Mouse (Mus musculus) thymus, adult 2 months (tissue): ENCODE data around the gene Castor1. TPM values are rescaled to one million over a fixed set of nuclear protein-coding genes. Genes with fewer than 3 reads are reported as not detected.

Experiments used
- DNase-seq: peaks from one replicate; pipeline ENCODE4 v3.0.0; 2021
- H3K27ac ChIP-seq: fragments of 200-500 bp; 2 replicates; pipeline ENCODE4 v1.5.1; 2012; ENCODE audit warnings: low read length, control low read depth; ENCODE audit not compliant: control insufficient read depth, insufficient read depth
- H3K27me3 ChIP-seq: fragments of 200-500 bp; 2 replicates; pipeline ENCODE4 v1.6.1; 2012; ENCODE audit warnings: mild to moderate bottlenecking, low read length, moderate library complexity, mixed read lengths; ENCODE audit not compliant: control insufficient read depth, insufficient read depth
- H3K36me3 ChIP-seq: fragments of 200-500 bp; 2 replicates; pipeline ENCODE4 v1.6.1; 2012; ENCODE audit warnings: mild to moderate bottlenecking, low read length, moderate library complexity; ENCODE audit not compliant: control insufficient read depth, insufficient read depth
- H3K4me1 ChIP-seq: fragments of 200-500 bp; replicated peaks from 2 replicates; pipeline ENCODE4 v1.6.1; 2012; ENCODE audit warnings: low read length; ENCODE audit not compliant: control insufficient read depth, insufficient read depth
- H3K4me3 ChIP-seq: fragments of 200-500 bp; 2 replicates; pipeline ENCODE4 v1.5.1; 2012; ENCODE audit warnings: mild to moderate bottlenecking, low read length, control low read depth, moderate library complexity; ENCODE audit not compliant: control insufficient read depth, insufficient read depth
- CTCF ChIP-seq: fragments of 200-500 bp; IDR thresholded peaks from 2 replicates; pipeline ENCODE4 v1.5.1; 2012; ENCODE audit warnings: mild to moderate bottlenecking, control low read depth, low read length, moderate library complexity, borderline replicate concordance; ENCODE audit not compliant: control insufficient read depth, poor library complexity, insufficient read depth; ENCODE audit errors: extremely low read depth
- POLR2A ChIP-seq: fragments of 200-500 bp; IDR thresholded peaks from 2 replicates; pipeline ENCODE4 v1.6.1; 2012; ENCODE audit warnings: mild to moderate bottlenecking, low read length, control low read depth, moderate library complexity; ENCODE audit not compliant: control insufficient read depth, poor library complexity, insufficient read depth; ENCODE audit errors: extremely low read depth
- WGBS: fragments of 180-500 bp; shearing (Covaris S2); methylation state at CpG from one replicate; pipeline ENCODE4 v1.1.7; 2018; 5-methylcytosine and 5-hydroxymethylcytosine counted together
- polyA plus RNA-seq: library from polyadenylated mRNA; depleted of rRNA; stranded (reverse); fragments of >200 nt; gene quantifications from 2 replicates; pipeline ENCODE4 v1.2.3, GENCODE M21; 2012

The Castor1 gene
- polyA plus RNA-seq, 1 experiment: 34.5 TPM

GRCm38 (mm10) chr11:4215061-4215460, 3.0 kb upstream of the Castor1 start:
- DNase-seq: no peak
- WGBS: 97% methylated on average over 10 of the region's 10 CpGs
- H3K4me1 ChIP-seq: peaks cover 10% of the 10 kb centered on the region; the same call in 1 of the 2 replicates
- TF ChIP-seq POLR2A (no peak), CTCF (no peak)
- H3K27me3 ChIP-seq: no peaks in the 10 kb centered on the region; the same call in 1 of the 2 replicates
- H3K27ac ChIP-seq: no peak overlapping the region
- no peak overlapping the region for H3K4me3 ChIP-seq
- H3K36me3 ChIP-seq: peaks cover 25% of the 10 kb centered on the region; the same call in 1 of the 2 replicates

- DNase-seq: no peak
- peaks cover 18% of the 10 kb centered on the region; the same call in 1 of the 2 replicates for H3K36me3 ChIP-seq
- no peak overlapping the region for H3K4me3 ChIP-seq
- peaks cover 13% of the 10 kb centered on the region; the same call in 1 of the 2 replicates for H3K4me1 ChIP-seq
- H3K27me3 ChIP-seq: no peaks in the 10 kb centered on the region; the same call in 1 of the 2 replicates
- 68% methylated on average over 9 of the region's 9 CpGs for WGBS
- H3K27ac ChIP-seq: no peak overlapping the region
- no peak for TF ChIP-seq CTCF
- no peak for TF ChIP-seq POLR2A
These were observed 1.6 kb upstream of the Castor1 start for GRCm38 (mm10) chr11:4216248-4217000.

- no peak overlapping the region for H3K27ac ChIP-seq
- TF ChIP-seq POLR2A: no peak
- H3K4me1 ChIP-seq: peaks cover 13% of the 10 kb centered on the region; the same call in 1 of the 2 replicates
- H3K36me3 ChIP-seq: peaks cover 14% of the 10 kb centered on the region; the same call in 1 of the 2 replicates
- H3K4me3 ChIP-seq: peak overlapping the region; percentile 46
- H3K27me3 ChIP-seq: no peaks in the 10 kb centered on the region; the same call in 1 of the 2 replicates
- DNase-seq: no peak
- 56% methylated on average over 6 of the region's 6 CpGs for WGBS
These were observed 612 bp downstream of the Castor1 start for GRCm38 (mm10) chr11:4218637-4219036.

- Histone ChIP-seq H3K4me3 (no peak overlapping the region), H3K36me3 (0 out of 2 replicates have a peak, but pooled peaks cover 8% of the 10 kb centered on the region), H3K27ac (no peak overlapping the region), H3K27me3 (no peaks in the 10 kb centered on the region; the same call in 1 of the 2 replicates), H3K4me1 (peaks cover 13% of the 10 kb centered on the region; the same call in 1 of the 2 replicates)
- WGBS: 50% methylated on average over 2 of the region's 2 CpGs
- no peak for DNase-seq
- TF ChIP-seq CTCF: no peak
- TF ChIP-seq POLR2A: no peak
These were observed 1.3 kb downstream of the Castor1 start for GRCm38 (mm10) chr11:4219317-4219751.

GRCm38 (mm10) chr11:4219908-4220307, 1.9 kb downstream of the Castor1 start:
- H3K27me3 ChIP-seq: no peaks in the 10 kb centered on the region; the same call in 1 of the 2 replicates
- H3K4me3 ChIP-seq: no peak overlapping the region
- WGBS: 53% methylated on average over 9 of the region's 9 CpGs
- H3K27ac ChIP-seq: no peak overlapping the region
- DNase-seq: no peak
- peaks cover 13% of the 10 kb centered on the region; the same call in 1 of the 2 replicates for H3K4me1 ChIP-seq
- no peak for TF ChIP-seq POLR2A
- TF ChIP-seq CTCF: no peak
- 0 out of 2 replicates have a peak, but pooled peaks cover 2% of the 10 kb centered on the region for H3K36me3 ChIP-seq

GRCm38 (mm10) chr11:4220443-4221400, 2.7 kb downstream of the Castor1 start:
- H3K27me3 ChIP-seq: no peaks in the 10 kb centered on the region; the same call in 1 of the 2 replicates
- TF ChIP-seq CTCF: peak; percentile 92
- TF ChIP-seq POLR2A: no peak
- H3K4me3 ChIP-seq: no peak overlapping the region
- H3K4me1 ChIP-seq: peaks cover 13% of the 10 kb centered on the region; the same call in 1 of the 2 replicates
- DNase-seq: peak; percentile 88
- WGBS: 55% methylated on average over 28 of the region's 28 CpGs
- no peaks in the 10 kb centered on the region for H3K36me3 ChIP-seq
- no peak overlapping the region for H3K27ac ChIP-seq
